In genomic region chr9:18744639-18745038, GRCm38 (mm10) we compare ENCODE assay signal across 10 mouse cellular contexts. TPM values are rescaled to one million over a fixed set of nuclear protein-coding genes. Genes with fewer than 3 reads are reported as not detected.
DNase-seq lines count a peak whose midpoint lies in the region; ATAC-seq lines count a peak whose summit lies in the region.
"Had no signal": no experiment of that assay in that cellular context is flagged by ENCODE, and none has a peak within 500 bp of the region (broad histone marks: within the 10 kb centered on the region; RNA-seq: fewer than 3 reads in every experiment).

No protein-coding gene starts in this region.

- no peaks in the 10 kb centered on the region for H3K4me1 ChIP-seq in midbrain, embryonic 11.5 days (ENCODE audit: control insufficient read depth, insufficient read depth, low read length)
- H3K4me1 ChIP-seq in midbrain, embryonic 10.5 days: no peaks in the 10 kb centered on the region
- H3K4me1 ChIP-seq in hindbrain, embryonic 16.5 days (ENCODE audit: control insufficient read depth, insufficient read depth, low read depth, low read length): no peaks in the 10 kb centered on the region

- H3K4me2 ChIP-seq in midbrain, embryonic 11.5 days: no peak overlapping the region
- H3K4me2 ChIP-seq in hindbrain, embryonic 16.5 days (ENCODE audit: low read length): no peak overlapping the region

- H3K27ac ChIP-seq in midbrain, embryonic 11.5 days (ENCODE audit: low read depth, low read length): no peak overlapping the region
- H3K27ac ChIP-seq in midbrain, embryonic 10.5 days (replicated peaks): no peak overlapping the region
- no peak overlapping the region for H3K27ac ChIP-seq in hindbrain, embryonic 16.5 days (ENCODE audit: low read depth, low read length)

- 30% methylated on average over 5 of the region's 5 CpGs for WGBS in midbrain, embryonic 11.5 days
- WGBS in midbrain, embryonic 10.5 days: 32% methylated on average over 5 of the region's 5 CpGs
- 25% methylated on average over 5 of the region's 5 CpGs for WGBS in hindbrain, embryonic 16.5 days

- H3K9ac ChIP-seq in midbrain, embryonic 11.5 days (ENCODE audit: low read length): no peak overlapping the region
- H3K9ac ChIP-seq in hindbrain, embryonic 16.5 days (ENCODE audit: low read depth, low read length): no peak overlapping the region

- no peaks in the 10 kb centered on the region for H3K27me3 ChIP-seq in midbrain, embryonic 11.5 days (ENCODE audit: control insufficient read depth, insufficient read depth, low read length)
- H3K27me3 ChIP-seq in midbrain, embryonic 10.5 days (ENCODE audit: low read depth, poor library complexity, severe bottlenecking): no peaks in the 10 kb centered on the region
- no peaks in the 10 kb centered on the region for H3K27me3 ChIP-seq in hindbrain, embryonic 16.5 days (replicated peaks; ENCODE audit: control insufficient read depth, insufficient read depth, low read length)

- H3K4me3 ChIP-seq in midbrain, embryonic 11.5 days (ENCODE audit: low read depth, low read length): no peak overlapping the region
- H3K4me3 ChIP-seq in midbrain, embryonic 10.5 days: no peak overlapping the region
- no peak overlapping the region for H3K4me3 ChIP-seq in hindbrain, embryonic 16.5 days (ENCODE audit: low read length)

- no peaks in the 10 kb centered on the region for H3K9me3 ChIP-seq in midbrain, embryonic 11.5 days (ENCODE audit: control insufficient read depth, low read length)
- no peaks in the 10 kb centered on the region for H3K9me3 ChIP-seq in midbrain, embryonic 10.5 days (replicated peaks)
- no peaks in the 10 kb centered on the region for H3K9me3 ChIP-seq in hindbrain, embryonic 16.5 days (ENCODE audit: control insufficient read depth, low read length)

- H3K36me3 ChIP-seq in midbrain, embryonic 11.5 days (ENCODE audit: control insufficient read depth, insufficient read depth, low read length): no peaks in the 10 kb centered on the region
- H3K36me3 ChIP-seq in midbrain, embryonic 10.5 days: no peaks in the 10 kb centered on the region
- no peaks in the 10 kb centered on the region for H3K36me3 ChIP-seq in hindbrain, embryonic 16.5 days (ENCODE audit: control insufficient read depth, insufficient read depth, low read length)

- DNase-seq in adrenal gland, postnatal 10 days: peak; percentile 2
- DNase-seq in adrenal gland, postnatal 4 days (ENCODE audit: low spot score in 2 of 2): no peak
- no peak for DNase-seq in midbrain, embryonic 11.5 days (ENCODE audit: low spot score, missing footprints)
- no peak for DNase-seq in midbrain, embryonic 10.5 days (ENCODE audit: low spot score)
- peak; percentile 0 for DNase-seq in retina, adult 2 months (ENCODE audit: low read depth, low spot score)
- DNase-seq in cerebellum, adult 11-12 months: no peak
- no peak for DNase-seq in thymus, postnatal 10 days (ENCODE audit: low spot score in 2 of 2)

- ATAC-seq in midbrain, embryonic 11.5 days (ENCODE audit: low FRiP score): peak; percentile 50
- peak; percentile 70 for ATAC-seq in hindbrain, embryonic 16.5 days

RNA-seq across cellular contexts. Expression of gene Olfr24, which starts 19.2 kb away (rescaled TPM):
- not detected for total RNA-seq in adrenal gland, postnatal 10 days (2021)
- not detected for total RNA-seq in adrenal gland, postnatal 4 days (2021)
- polyA plus RNA-seq in midbrain, embryonic 11.5 days (2014; fragmentation: Nextera tagmentation; extraction: Ambion mirVana): not detected in 2 replicates
- not detected in 2 replicates for polyA plus RNA-seq in midbrain, embryonic 10.5 days (2016; fragmentation: Nextera tagmentation; extraction: Ambion mirVana)
- not detected in 2 replicates for polyA plus RNA-seq in hindbrain, embryonic 16.5 days (2015; fragmentation: Nextera tagmentation; extraction: Ambion mirVana)
- total RNA-seq: layer of hippocampus, postnatal 36 days had no signal
- polyA plus RNA-seq: small intestine, adult 2 months had no signal

Comparison
In these comparisons a context has a peak if more than half of its experiments do, and no peak if none do; other contexts are left out.
1. DNase-seq: peak in adrenal gland, postnatal 10 days (single experiment) and retina, adult 2 months (single experiment); none in adrenal gland, postnatal 4 days (0 of 2), midbrain, embryonic 11.5 days (single experiment), midbrain, embryonic 10.5 days (single experiment), cerebellum, adult 11-12 months (single experiment) and thymus, postnatal 10 days (0 of 2).